Mouse (Mus musculus): ENCODE results near the gene Homer1. TPM values are rescaled to one million over a fixed set of nuclear protein-coding genes. Genes with fewer than 3 reads are reported as not detected.

The Homer1 gene
- polyA plus RNA-seq, 1 experiment from 2014 or later = 18.8 TPM

DNA sequence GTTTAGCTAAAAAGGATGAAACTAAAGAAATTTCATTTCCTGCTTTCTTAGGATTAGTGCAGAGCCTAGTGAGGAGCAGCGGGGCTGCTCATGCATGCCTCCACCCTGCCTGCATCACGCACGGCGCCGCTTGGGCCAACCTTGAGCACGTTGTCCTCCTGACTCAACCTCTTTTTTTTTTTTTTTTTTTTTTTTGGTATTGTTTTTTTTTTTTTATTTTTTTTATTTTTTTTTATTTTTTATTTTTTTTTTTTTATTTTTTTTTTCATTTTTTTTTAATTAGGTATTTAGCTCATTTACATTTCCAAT, 55.8 kb downstream of the Homer1 start:
- Histone ChIP-seq H3K4me1 (ENCODE audit: control insufficient read depth in 2 of 2, insufficient read depth in 2 of 2, low read length in 2 of 2) (no peaks in the 10 kb centered on the region), H3K9ac (ENCODE audit: low read length) (no peak overlapping the region), H3K9me3 (ENCODE audit: control insufficient read depth, low read length) (no peaks in the 10 kb centered on the region), H3K4me3 (ENCODE audit: control insufficient read depth in 1 of 2, insufficient read depth in 1 of 2, low read depth in 1 of 2, low read length in 2 of 2) (no peak overlapping the region), H3K27ac (replicated peaks in 1 of 2; ENCODE audit: control insufficient read depth in 1 of 2, insufficient read depth in 1 of 2, low read depth in 2 of 2, low read length in 2 of 2) (no peak overlapping the region), H3K36me3 (ENCODE audit: control insufficient read depth, insufficient read depth, low read length) (peaks cover 14% of the 10 kb centered on the region), H3K27me3 (ENCODE audit: control insufficient read depth, insufficient read depth, low read length) (no peaks in the 10 kb centered on the region), H3K4me2 (ENCODE audit: low read length) (no peak overlapping the region)
- WGBS = 89% methylated on average over 6 of the region's 6 CpGs
- no peak for ATAC-seq (ENCODE audit: insufficient number of reproducible peaks, insufficient read depth, low FRiP score, low read depth)

DNA sequence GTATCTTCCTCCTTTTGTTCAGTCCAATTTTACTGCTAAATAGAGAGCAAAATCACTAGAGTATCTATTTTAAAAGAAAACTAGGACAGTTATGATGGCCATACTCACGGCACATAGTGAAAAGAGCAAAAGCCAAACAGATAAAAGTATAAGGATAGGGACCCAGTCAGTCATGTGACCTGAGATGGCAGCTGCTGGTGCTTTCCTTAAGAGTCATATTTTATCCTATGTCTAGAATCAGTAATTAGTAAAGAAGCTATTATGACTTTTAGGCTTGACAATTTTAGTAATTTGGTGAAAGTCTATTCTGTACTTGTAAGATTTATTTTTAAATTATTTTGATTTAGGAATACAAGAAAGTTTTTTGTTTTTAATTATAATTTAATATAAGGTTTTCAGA, 59.1 kb downstream of the Homer1 start:
- Histone ChIP-seq H3K4me1 (ENCODE audit: control insufficient read depth in 2 of 2, insufficient read depth in 2 of 2, low read length in 2 of 2) (no peaks in the 10 kb centered on the region), H3K4me3 (ENCODE audit: control insufficient read depth in 1 of 2, insufficient read depth in 1 of 2, low read depth in 1 of 2, low read length in 2 of 2) (no peak overlapping the region), H3K9ac (ENCODE audit: low read length) (no peak overlapping the region), H3K27me3 (ENCODE audit: control insufficient read depth, insufficient read depth, low read length) (no peaks in the 10 kb centered on the region), H3K27ac (replicated peaks in 1 of 2; ENCODE audit: control insufficient read depth in 1 of 2, insufficient read depth in 1 of 2, low read depth in 2 of 2, low read length in 2 of 2) (no peak overlapping the region), H3K9me3 (ENCODE audit: control insufficient read depth, low read length) (no peaks in the 10 kb centered on the region), H3K4me2 (ENCODE audit: low read length) (no peak overlapping the region), H3K36me3 (ENCODE audit: control insufficient read depth, insufficient read depth, low read length) (peaks cover 15% of the 10 kb centered on the region)
- 87% methylated on average over 1 of the region's 1 CpGs for WGBS
- ATAC-seq (ENCODE audit: insufficient number of reproducible peaks, insufficient read depth, low FRiP score, low read depth) = no peak

DNA sequence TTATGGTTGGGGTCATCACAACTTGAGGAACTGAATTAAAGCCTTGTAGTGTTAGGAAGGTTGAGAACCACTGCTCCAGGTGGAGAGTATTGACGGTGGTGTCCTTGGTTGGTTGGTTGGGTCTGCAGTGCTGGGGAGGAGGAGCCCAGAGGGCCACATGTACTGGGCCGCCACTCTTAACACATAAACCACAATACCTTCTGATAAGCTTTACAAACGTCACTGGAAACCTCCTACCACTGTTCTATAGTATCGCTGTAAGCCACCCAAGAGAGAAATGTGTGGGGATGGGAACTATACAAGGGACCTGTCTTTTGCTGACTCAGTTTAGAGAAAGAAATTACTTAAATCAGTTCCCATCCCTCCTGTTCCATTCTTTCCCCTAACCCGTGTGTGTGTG, 68.1 kb downstream of the Homer1 start:
- Histone ChIP-seq H3K4me1 (ENCODE audit: control insufficient read depth in 2 of 2, insufficient read depth in 2 of 2, low read length in 2 of 2) (no peaks in the 10 kb centered on the region), H3K27me3 (ENCODE audit: control insufficient read depth, insufficient read depth, low read length) (no peaks in the 10 kb centered on the region), H3K9ac (ENCODE audit: low read length) (no peak overlapping the region), H3K36me3 (ENCODE audit: control insufficient read depth, insufficient read depth, low read length) (peaks cover 10% of the 10 kb centered on the region), H3K9me3 (ENCODE audit: control insufficient read depth, low read length) (no peaks in the 10 kb centered on the region), H3K27ac (replicated peaks in 1 of 2; ENCODE audit: control insufficient read depth in 1 of 2, insufficient read depth in 1 of 2, low read depth in 2 of 2, low read length in 2 of 2) (no peak overlapping the region), H3K4me3 (ENCODE audit: control insufficient read depth in 1 of 2, insufficient read depth in 1 of 2, low read depth in 1 of 2, low read length in 2 of 2) (no peak overlapping the region), H3K4me2 (ENCODE audit: low read length) (no peak overlapping the region)
- 77% methylated on average over 5 of the region's 5 CpGs for WGBS
- no peak for ATAC-seq (ENCODE audit: insufficient number of reproducible peaks, insufficient read depth, low FRiP score, low read depth)

DNA sequence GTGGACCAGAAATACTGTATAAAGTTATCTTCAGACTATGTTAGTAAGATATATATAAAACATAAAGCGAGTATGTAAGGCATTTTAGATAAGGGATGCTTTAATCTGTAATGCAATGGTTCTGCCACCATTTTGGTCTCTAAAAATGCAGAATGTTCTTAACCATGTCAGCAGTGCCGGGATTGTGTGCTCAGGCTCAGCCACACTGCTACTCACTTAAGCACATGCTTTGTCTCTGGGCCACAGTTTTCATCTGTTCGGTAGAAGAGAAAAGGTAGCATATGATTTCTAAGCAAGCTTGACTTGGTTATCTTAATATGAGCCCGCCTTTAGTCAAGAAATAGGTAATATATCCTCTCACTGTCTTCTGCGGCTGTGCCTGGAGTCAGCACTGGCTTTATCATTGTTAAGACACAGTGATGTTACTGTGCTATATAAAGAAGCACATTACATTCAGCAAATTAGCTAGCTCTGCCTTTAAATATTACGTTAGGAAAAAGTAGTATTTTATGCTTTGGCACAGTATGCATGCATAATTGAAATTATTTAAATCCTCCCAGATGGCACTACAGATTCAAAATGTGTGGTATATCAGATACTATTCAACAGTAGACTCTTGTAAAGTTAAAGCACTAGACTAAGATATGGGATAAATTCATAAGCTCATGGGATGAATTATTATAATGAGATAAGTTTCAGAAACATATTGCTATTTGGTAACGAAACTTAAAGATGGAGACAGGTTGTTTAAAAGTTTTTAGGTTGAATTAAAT, 69.6 kb downstream of the Homer1 start:
- no peaks in the 10 kb centered on the region for H3K4me1 ChIP-seq (ENCODE audit: control insufficient read depth in 2 of 2, insufficient read depth in 2 of 2, low read length in 2 of 2)
- no peak for ATAC-seq (ENCODE audit: insufficient number of reproducible peaks, insufficient read depth, low FRiP score, low read depth)
- H3K27ac ChIP-seq (replicated peaks in 1 of 2; ENCODE audit: control insufficient read depth in 1 of 2, insufficient read depth in 1 of 2, low read depth in 2 of 2, low read length in 2 of 2) = no peak overlapping the region
- H3K4me2 ChIP-seq (ENCODE audit: low read length) = no peak overlapping the region
- no peak overlapping the region for H3K4me3 ChIP-seq (ENCODE audit: control insufficient read depth in 1 of 2, insufficient read depth in 1 of 2, low read depth in 1 of 2, low read length in 2 of 2)
- H3K9me3 ChIP-seq (ENCODE audit: control insufficient read depth, low read length) = no peaks in the 10 kb centered on the region
- 69% methylated on average over 7 of the region's 7 CpGs for WGBS
- no peak overlapping the region for H3K9ac ChIP-seq (ENCODE audit: low read length)
- peaks cover 5% of the 10 kb centered on the region for H3K36me3 ChIP-seq (ENCODE audit: control insufficient read depth, insufficient read depth, low read length)
- H3K27me3 ChIP-seq (ENCODE audit: control insufficient read depth, insufficient read depth, low read length) = no peaks in the 10 kb centered on the region

DNA sequence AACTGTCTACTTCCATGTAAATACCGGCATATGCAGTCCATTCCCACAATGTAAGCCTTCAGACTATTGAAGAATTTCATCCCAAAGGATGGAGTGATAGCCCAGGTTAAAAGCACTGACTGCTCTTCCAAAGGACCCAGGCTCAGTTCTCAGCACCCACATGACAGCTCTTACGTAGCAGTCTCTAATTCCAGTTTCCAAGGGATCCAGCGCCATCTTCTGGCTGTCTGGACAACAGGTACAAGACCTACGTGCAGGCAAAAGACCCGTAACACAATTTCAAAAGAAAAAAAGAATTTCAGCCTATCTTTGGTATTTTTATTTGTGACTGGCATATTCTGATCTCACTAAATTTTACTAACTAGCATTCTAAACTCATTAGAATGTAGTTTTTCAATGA, 75.0 kb downstream of the Homer1 start:
- Histone ChIP-seq H3K27ac (replicated peaks in 1 of 2; ENCODE audit: control insufficient read depth in 1 of 2, insufficient read depth in 1 of 2, low read depth in 2 of 2, low read length in 2 of 2) (no peak overlapping the region), H3K9me3 (ENCODE audit: control insufficient read depth, low read length) (0 out of 2 replicates have a peak, but pooled peaks cover 3% of the 10 kb centered on the region), H3K27me3 (ENCODE audit: control insufficient read depth, insufficient read depth, low read length) (no peaks in the 10 kb centered on the region), H3K4me1 (ENCODE audit: control insufficient read depth in 2 of 2, insufficient read depth in 2 of 2, low read length in 2 of 2) (no peaks in the 10 kb centered on the region), H3K4me2 (ENCODE audit: low read length) (no peak overlapping the region), H3K36me3 (ENCODE audit: control insufficient read depth, insufficient read depth, low read length) (no peaks in the 10 kb centered on the region), H3K9ac (ENCODE audit: low read length) (no peak overlapping the region), H3K4me3 (ENCODE audit: control insufficient read depth in 1 of 2, insufficient read depth in 1 of 2, low read depth in 1 of 2, low read length in 2 of 2) (no peak overlapping the region)
- 91% methylated on average over 5 of the region's 5 CpGs for WGBS
- ATAC-seq (ENCODE audit: insufficient number of reproducible peaks, insufficient read depth, low FRiP score, low read depth) = no peak

DNA sequence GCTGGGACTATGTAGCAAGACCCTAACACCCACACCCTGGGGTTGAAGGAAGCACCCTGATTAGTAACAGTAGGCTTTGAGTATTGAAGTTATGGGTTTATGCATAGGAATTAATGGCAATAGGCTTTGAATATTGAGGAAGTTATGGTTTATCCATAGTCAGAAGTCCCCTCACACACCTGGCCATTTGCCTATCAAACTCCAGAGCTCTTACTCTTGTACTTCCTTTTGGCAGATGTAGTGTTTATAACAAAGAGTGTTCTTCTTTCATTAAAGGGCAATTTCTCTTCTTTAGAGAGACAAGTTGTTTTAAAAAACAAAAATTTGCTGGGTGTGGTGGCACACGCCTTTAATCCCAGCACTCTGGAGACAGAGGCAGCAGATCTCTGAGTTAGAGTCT, 79.1 kb downstream of the Homer1 start:
- 85% methylated on average over 1 of the region's 1 CpGs for WGBS
- no peak for ATAC-seq (ENCODE audit: insufficient number of reproducible peaks, insufficient read depth, low FRiP score, low read depth)
- H3K9me3 ChIP-seq (ENCODE audit: control insufficient read depth, low read length) = 0 out of 2 replicates have a peak, but pooled peaks cover 3% of the 10 kb centered on the region

DNA sequence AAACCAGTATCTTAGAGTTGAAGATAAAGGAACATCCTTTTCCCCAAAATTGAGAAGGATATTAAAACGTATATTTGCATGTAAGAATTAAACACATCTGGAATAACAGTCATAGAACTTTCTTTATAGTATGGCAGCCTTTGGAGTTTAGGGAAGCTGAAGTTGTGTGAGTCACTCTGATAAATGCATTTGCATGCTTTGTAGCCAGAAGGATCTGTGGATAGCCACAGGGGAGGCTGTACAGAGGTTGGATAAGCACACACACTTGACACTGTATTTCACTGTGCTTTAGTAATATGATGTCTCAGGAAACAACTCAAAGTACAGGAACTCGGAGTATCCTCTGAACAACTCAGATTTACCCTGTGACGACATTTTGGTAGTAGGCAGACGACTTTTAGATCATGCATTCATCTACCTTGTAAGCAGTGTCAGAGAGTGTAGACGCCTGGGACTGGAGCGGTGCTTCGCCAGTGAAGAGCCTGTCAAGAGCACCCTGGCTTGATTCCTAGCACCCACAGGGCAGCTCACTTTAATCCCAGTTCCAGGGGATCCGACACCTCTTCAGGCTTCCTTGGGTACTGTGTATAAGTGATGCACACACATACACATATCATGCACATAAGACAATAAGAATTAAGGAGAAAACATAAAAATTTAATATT, 81.1 kb downstream of the Homer1 start:
- WGBS = 72% methylated on average over 8 of the region's 8 CpGs
- H3K36me3 ChIP-seq (ENCODE audit: control insufficient read depth, insufficient read depth, low read length) = no peaks in the 10 kb centered on the region
- no peaks in the 10 kb centered on the region for H3K27me3 ChIP-seq (ENCODE audit: control insufficient read depth, insufficient read depth, low read length)
- H3K4me1 ChIP-seq (ENCODE audit: control insufficient read depth in 2 of 2, insufficient read depth in 2 of 2, low read length in 2 of 2) = 0 out of 4 replicates have a peak, but pooled peaks cover 0 to 8% of the 10 kb centered on the region in 2 experiments
- H3K4me2 ChIP-seq (ENCODE audit: low read length) = no peak overlapping the region
- ATAC-seq (ENCODE audit: insufficient number of reproducible peaks, insufficient read depth, low FRiP score, low read depth) = no peak
- H3K27ac ChIP-seq (replicated peaks in 1 of 2; ENCODE audit: control insufficient read depth in 1 of 2, insufficient read depth in 1 of 2, low read depth in 2 of 2, low read length in 2 of 2) = no peak overlapping the region; a peak in 1 of 4 replicates
- H3K9ac ChIP-seq (ENCODE audit: low read length) = no peak overlapping the region
- no peaks in the 10 kb centered on the region for H3K9me3 ChIP-seq (ENCODE audit: control insufficient read depth, low read length)
- no peak overlapping the region for H3K4me3 ChIP-seq (ENCODE audit: control insufficient read depth in 1 of 2, insufficient read depth in 1 of 2, low read depth in 1 of 2, low read length in 2 of 2)

More for the DNA sequence above, 79.1 kb downstream of the Homer1 start:
- Histone ChIP-seq H3K4me3 (ENCODE audit: control insufficient read depth in 1 of 2, insufficient read depth in 1 of 2, low read depth in 1 of 2, low read length in 2 of 2) (no peak overlapping the region), H3K36me3 (ENCODE audit: control insufficient read depth, insufficient read depth, low read length) (no peaks in the 10 kb centered on the region), H3K9ac (ENCODE audit: low read length) (no peak overlapping the region), H3K4me2 (ENCODE audit: low read length) (no peak overlapping the region), H3K27ac (replicated peaks in 1 of 2; ENCODE audit: control insufficient read depth in 1 of 2, insufficient read depth in 1 of 2, low read depth in 2 of 2, low read length in 2 of 2) (no peak overlapping the region), H3K27me3 (ENCODE audit: control insufficient read depth, insufficient read depth, low read length) (no peaks in the 10 kb centered on the region), H3K4me1 (ENCODE audit: control insufficient read depth in 2 of 2, insufficient read depth in 2 of 2, low read length in 2 of 2) (no peaks in the 10 kb centered on the region)

Data from heart, embryonic 14.5 days (tissue).